Mouse (Mus musculus) lung, adult 2 months (tissue): ENCODE results near the gene Myo10.

Experiments used
- CTCF ChIP-seq: fragments of 200-500 bp; IDR thresholded peaks from 2 replicates; pipeline ENCODE4 v1.5.1; 2011; ENCODE audit warnings: mild to moderate bottlenecking, low read length, control low read depth; ENCODE audit not compliant: insufficient read depth
- POLR2A ChIP-seq: fragments of 200-500 bp; IDR thresholded peaks from 2 replicates; pipeline ENCODE4 v1.6.1; 2011; ENCODE audit warnings: low read depth, mild to moderate bottlenecking, control low read depth, low read length, borderline replicate concordance; ENCODE audit errors: extremely low read depth

DNA sequence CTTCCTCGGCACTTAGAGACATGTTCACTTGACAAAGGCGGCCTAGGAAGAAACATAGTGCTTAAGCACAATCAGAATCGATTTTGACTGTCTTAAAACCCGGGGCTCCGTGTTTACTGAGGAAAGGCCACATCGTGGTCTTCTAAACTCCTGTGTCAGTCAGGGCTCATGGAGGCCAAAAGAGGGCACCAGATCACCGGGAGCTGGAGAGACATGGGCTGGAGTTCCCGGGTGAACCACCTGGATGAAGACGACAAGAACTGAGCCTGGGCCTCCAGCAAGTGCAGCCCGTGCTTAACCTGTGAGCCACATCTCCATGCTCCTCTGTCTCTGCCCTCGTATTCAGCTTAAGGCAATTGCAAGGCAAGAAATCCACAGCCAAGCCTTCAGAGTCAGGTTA lies 71.4 kb downstream of the Myo10 start:
- TF ChIP-seq POLR2A (no peak), CTCF (no peak)
